Mouse (Mus musculus) macrophage (primary cell): ENCODE data around the gene Ifitm1. TPM values are rescaled to one million over a fixed set of nuclear protein-coding genes. Genes with fewer than 3 reads are reported as not detected.
"Not testable (repeated sequence)": the region's sequence is repeated elsewhere in the genome, so short reads cannot be mapped to it uniquely, and the experiment has no call there.

ENCODE experiments used
- H3K27ac ChIP-seq: fragments of 350-480 bp; formaldehyde crosslinking; 2 replicates; pipeline ENCODE4 v1.9.0; 2021
- H3K36me3 ChIP-seq: fragments of 350-480 bp; formaldehyde crosslinking; 2 replicates; pipeline ENCODE4 v1.9.0; 2021; ENCODE audit errors: inconsistent target
- H3K4me3 ChIP-seq: fragments of 350-480 bp; formaldehyde crosslinking; 2 replicates; pipeline ENCODE4 v1.9.0; 2021; ENCODE audit errors: inconsistent target
- H3K79me2 ChIP-seq: fragments of 350-480 bp; formaldehyde crosslinking; 2 replicates; pipeline ENCODE4 v1.9.0; 2021; ENCODE audit errors: inconsistent target
- WGBS: methylation state at CpG from one replicate; pipeline ENCODE4 v1.1.7; 2026; ENCODE audit warnings: inconsistent platforms; ENCODE audit not compliant: missing documents; 5-methylcytosine and 5-hydroxymethylcytosine counted together
- polyA plus RNA-seq: library from polyadenylated mRNA; stranded (reverse); fragments of 250-400 nt; gene quantifications from 3 replicates; pipeline ENCODE4 v1.2.4, GENCODE M21; 2018; ENCODE audit warnings: inconsistent platforms

Gene Ifitm1
- polyA plus RNA-seq, 1 experiment from 2014 or later: 4.7 TPM

DNA sequence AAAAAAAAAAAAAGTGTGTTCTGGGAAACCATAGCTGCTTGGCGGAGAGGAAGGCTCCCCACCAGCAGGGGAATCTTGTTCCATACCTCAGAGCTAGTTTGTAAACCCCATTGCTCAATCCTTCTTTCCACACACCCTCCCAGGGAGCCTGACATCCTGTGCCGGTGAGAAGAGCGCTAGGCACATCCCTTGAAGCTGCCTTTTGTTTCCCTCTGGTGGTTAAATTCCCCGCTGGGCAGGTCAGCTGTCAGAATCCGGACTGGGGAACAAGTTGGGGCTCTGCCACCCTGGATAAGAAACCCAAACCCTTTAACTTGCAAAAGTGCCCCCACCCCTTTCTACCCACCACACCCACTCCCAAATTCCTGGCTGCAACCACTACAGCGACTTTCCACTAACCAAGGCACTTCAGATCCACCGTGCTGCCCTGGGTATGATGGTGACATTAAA is 41.3 kb downstream of the Ifitm1 start:
- Histone ChIP-seq H3K27ac (no peak overlapping the region), H3K79me2 (peaks cover 29% of the 10 kb centered on the region), H3K4me3 (no peak overlapping the region)

DNA sequence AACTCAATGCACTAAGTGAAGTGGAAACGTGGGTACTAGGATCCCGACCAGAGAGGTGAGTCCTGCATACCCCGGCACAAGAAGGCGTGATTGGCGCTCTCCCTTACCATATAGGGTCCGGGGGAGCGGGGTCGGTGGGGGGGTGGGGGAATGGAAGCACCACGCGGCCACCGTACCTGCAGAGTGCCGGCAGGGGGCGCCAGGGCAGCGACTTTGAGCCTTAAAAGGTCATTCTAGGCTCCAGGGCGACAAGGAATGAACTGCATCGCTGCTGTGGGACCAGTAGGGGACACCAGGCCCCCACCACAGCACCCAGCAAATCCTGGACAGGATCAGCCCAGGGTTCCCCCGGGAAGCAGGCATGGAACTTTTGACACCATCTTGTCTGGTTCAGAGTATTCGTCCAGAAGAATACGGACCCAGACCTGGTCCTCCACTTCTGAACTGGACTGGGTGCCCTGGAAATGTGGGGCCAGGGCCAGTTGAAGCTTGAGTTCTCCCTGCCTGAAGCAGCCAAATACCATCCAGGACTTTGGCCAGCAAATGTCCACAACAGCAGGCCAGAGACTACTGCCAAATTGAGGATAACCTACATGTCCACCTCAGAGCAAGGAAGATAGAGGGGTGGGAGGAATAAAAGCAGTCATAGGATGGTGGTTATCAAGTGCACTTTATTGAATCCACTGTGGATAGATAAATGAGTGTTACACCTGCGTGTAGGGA is 42.1 kb downstream of the Ifitm1 start:
- no peaks in the 10 kb centered on the region for H3K36me3 ChIP-seq
- peak overlapping the region; percentile 92 for H3K27ac ChIP-seq
- 5% methylated on average over 16 of the region's 20 CpGs for WGBS
- H3K79me2 ChIP-seq: peaks cover 29% of the 10 kb centered on the region
- peak overlapping the region; percentile 84 for H3K4me3 ChIP-seq

More for the DNA sequence above, 41.3 kb downstream of the Ifitm1 start:
- WGBS: 21% methylated on average over 7 of the region's 7 CpGs
- no peaks in the 10 kb centered on the region for H3K36me3 ChIP-seq

- Histone ChIP-seq H3K4me3 (peak overlapping the region; percentile 84), H3K79me2 (peaks cover 29% of the 10 kb centered on the region)
- WGBS: 31% methylated on average over 9 of the region's 9 CpGs
Measured at GRCm38 (mm10) chr7:141009665-141010064, 42.6 kb downstream of the Ifitm1 start.

GRCm38 (mm10) chr7:141010593-141010992 is 43.6 kb downstream of the Ifitm1 start, which contains the start of gene Ifitm3:
Gene Ifitm3 (minus strand): TSS chr7:141010770.
- H3K36me3 ChIP-seq: 0 out of 2 replicates have a peak, but pooled peaks cover 4% of the 10 kb centered on the region
- H3K79me2 ChIP-seq: peaks cover 37% of the 10 kb centered on the region
- H3K27ac ChIP-seq: peak within 1 kb of the TSS; percentile 92
- peak within 1 kb of the TSS; percentile 84 for H3K4me3 ChIP-seq
- 5% methylated on average over 10 of the region's 10 CpGs for WGBS

More at GRCm38 (mm10) chr7:141009665-141010064, 42.6 kb downstream of the Ifitm1 start:
- H3K36me3 ChIP-seq: 0 out of 2 replicates have a peak, but pooled peaks cover 4% of the 10 kb centered on the region
- H3K27ac ChIP-seq: peak overlapping the region; percentile 92

DNA sequence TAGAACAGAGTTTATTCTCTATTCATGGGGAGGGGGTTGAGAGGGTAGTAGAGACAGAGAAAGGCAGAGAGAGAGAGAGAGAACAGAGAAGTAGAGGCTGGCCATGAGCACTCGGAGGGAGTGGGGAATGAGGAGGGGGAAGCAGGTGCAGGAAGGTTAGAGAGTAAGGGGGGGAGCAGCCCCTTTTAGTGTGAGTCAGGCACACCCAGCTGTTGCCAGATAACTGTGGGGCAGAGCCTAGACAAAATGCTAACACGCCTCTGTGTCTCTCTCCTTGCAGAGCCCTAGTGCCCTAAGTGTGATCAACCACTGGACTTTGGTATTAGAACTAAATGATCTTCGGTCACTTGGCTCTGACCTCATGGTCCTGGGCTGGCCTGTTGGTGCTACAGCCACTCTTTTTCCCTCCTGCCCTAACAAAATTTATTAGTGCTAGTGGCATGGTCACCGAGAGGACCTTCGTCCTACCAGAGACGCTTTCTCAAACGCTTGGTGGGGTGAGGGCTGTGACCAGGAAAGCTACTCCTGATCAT is 44.3 kb downstream of the Ifitm1 start:
- H3K27ac ChIP-seq: peak overlapping the region; percentile 92
- 88% methylated on average over 7 of the region's 7 CpGs for WGBS
- no peak overlapping the region for H3K4me3 ChIP-seq
- H3K79me2 ChIP-seq: peaks cover 45% of the 10 kb centered on the region
- 0 out of 2 replicates have a peak, but pooled peaks cover 4% of the 10 kb centered on the region for H3K36me3 ChIP-seq

DNA sequence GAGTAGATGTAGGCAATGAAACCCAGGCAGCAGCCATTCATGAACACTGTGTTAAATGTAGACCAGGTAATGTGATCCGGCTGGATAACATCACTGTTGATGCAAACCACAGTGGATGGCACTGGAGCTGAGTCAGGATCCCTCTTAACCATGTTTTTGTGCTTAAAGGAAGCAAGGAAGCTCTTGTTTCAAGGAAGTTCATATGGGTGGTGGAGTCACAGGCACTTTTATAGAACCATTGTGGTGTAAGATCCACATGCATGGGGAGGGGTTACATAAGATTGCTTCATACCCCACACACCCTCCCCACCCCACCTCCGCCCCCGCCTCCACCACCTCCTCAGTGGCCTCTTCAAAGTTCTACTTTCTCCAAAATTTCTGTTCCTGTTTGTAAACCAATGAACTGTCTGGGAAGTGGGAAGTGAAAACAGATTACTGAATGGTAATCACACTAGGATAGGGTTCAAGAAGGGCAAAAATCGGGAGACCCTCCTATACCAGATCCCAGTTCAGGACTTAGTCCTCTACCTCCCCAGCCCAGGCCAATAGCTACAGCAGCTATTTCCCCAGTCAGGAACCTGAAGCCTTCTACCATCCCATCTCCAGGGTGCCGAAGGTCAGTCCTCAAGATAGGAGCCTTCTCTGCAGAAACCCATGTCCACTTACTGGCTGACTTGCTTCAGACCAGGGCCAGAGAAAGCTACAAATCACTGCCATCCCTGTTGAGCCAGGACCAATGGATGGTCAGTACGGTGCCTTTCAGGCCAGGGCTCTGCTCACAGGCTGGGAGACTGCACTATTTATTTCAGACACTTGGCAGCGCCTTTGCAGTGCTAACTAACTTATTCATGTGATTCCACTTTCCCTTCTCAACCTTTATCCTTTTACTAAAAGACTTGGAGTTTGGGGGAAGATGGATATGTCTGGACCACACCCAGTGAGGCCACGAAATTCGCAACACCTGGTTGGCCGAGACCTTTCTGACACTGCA is 50.0 kb downstream of the Ifitm1 start:
- 47% methylated on average over 9 of the region's 10 CpGs for WGBS
- 0 out of 2 replicates have a peak, but pooled peaks cover 4% of the 10 kb centered on the region for H3K36me3 ChIP-seq
- peak overlapping the region; percentile 98 for H3K27ac ChIP-seq
- peak overlapping the region; percentile 43 for H3K4me3 ChIP-seq
- peaks cover 18% of the 10 kb centered on the region for H3K79me2 ChIP-seq

GRCm38 (mm10) chr7:141017824-141018223 is 50.8 kb downstream of the Ifitm1 start, which contains the start of gene Ifitm6:
Gene Ifitm6 (minus strand): TSS chr7:141017924.
- Histone ChIP-seq H3K27ac (peak within 1 kb of the TSS; percentile 98), H3K79me2 (peaks cover 18% of the 10 kb centered on the region)
- H3K36me3 ChIP-seq, H3K4me3 ChIP-seq: not testable (repeated sequence)
- 80% methylated on average over 1 of the region's 1 CpGs for WGBS

DNA sequence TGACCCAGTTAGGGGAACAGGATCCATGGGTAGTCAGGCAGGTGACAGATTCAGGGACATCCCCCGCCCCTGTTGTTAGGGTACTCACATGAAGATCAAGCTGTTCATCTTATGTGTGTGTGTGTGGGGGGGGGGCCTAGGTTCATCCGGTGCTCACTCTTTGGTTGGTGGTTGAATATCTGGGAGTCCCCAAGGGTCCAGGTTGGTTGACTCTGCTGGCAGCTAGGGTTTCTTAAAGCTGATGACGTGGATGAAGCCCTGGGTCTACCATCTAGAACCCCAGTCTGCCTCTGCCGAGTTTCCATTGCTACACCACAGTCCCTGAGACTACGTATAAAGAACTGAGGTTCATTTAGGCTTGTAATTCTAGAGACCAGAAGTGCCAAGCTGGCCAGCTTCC is 52.0 kb downstream of the Ifitm1 start:
- Histone ChIP-seq H3K4me3 (no peak overlapping the region), H3K79me2 (peaks cover 18% of the 10 kb centered on the region), H3K36me3 (0 out of 2 replicates have a peak, but pooled peaks cover 4% of the 10 kb centered on the region), H3K27ac (no peak overlapping the region)
- WGBS: 97% methylated on average over 5 of the region's 5 CpGs

Other genes with a start within 250 kb of the Ifitm1 start
- not detected in 3 replicates for gene Cyp2e1, start 203.5 kb upstream of the Ifitm1 start, polyA plus RNA-seq
- 0.50 to 0.64 TPM in 2 of 3 replicates, not detected in the other for gene Syce1, start 179.4 kb upstream of the Ifitm1 start, polyA plus RNA-seq
- gene Zfp941, start 145.0 kb upstream of the Ifitm1 start, polyA plus RNA-seq: 0.17 to 0.31 TPM (median 0.19 TPM) in 3 replicates
- gene Urah, start 132.2 kb upstream of the Ifitm1 start, polyA plus RNA-seq: not detected in 3 replicates
- not detected in 3 replicates for gene Scgb1c1, start 121.7 kb upstream of the Ifitm1 start, polyA plus RNA-seq
- gene Odf3, start 119.4 kb upstream of the Ifitm1 start, polyA plus RNA-seq: not detected in 3 replicates
- not detected in 3 replicates for gene Gm45785, start 110.9 kb upstream of the Ifitm1 start, polyA plus RNA-seq
- gene Ric8a, start 110.3 kb upstream of the Ifitm1 start, polyA plus RNA-seq: 18.7 to 48.4 TPM (median 41.3 TPM) in 3 replicates
- 8.0 to 19.0 TPM (median 14.4 TPM) in 3 replicates for gene Bet1l, start 109.6 kb upstream of the Ifitm1 start, polyA plus RNA-seq
- 77.6 to 104 TPM (median 78.6 TPM) in 3 replicates for gene Psmd13, start 85.3 kb upstream of the Ifitm1 start, polyA plus RNA-seq
- gene Sirt3, start 84.9 kb upstream of the Ifitm1 start, polyA plus RNA-seq: 4.8 to 16.9 TPM (median 7.6 TPM) in 3 replicates
- not detected in 3 replicates for gene Cox8b, start 66.8 kb upstream of the Ifitm1 start, polyA plus RNA-seq
- gene Nlrp6, start 46.3 kb upstream of the Ifitm1 start, polyA plus RNA-seq: not detected in 3 replicates
- gene Pgghg, start 25.8 kb upstream of the Ifitm1 start, polyA plus RNA-seq: 6.3 to 9.2 TPM (median 7.2 TPM) in 3 replicates
- gene Ifitm5, start 16.9 kb upstream of the Ifitm1 start, polyA plus RNA-seq: 0.30 to 1.0 TPM in 2 of 3 replicates, not detected in the other
- 0.87 TPM in 1 of 3 replicates, not detected in the others for gene Gm45717, start 11.3 kb upstream of the Ifitm1 start, polyA plus RNA-seq
- gene Ifitm2, start 11.2 kb upstream of the Ifitm1 start, polyA plus RNA-seq: 471 to 1,093 TPM (median 749 TPM) in 3 replicates
- gene Ifitm3, start 43.5 kb downstream of the Ifitm1 start, polyA plus RNA-seq: 596 to 2,531 TPM (median 1,114 TPM) in 3 replicates
- 4.1 to 21.4 TPM (median 7.4 TPM) in 3 replicates for gene Ifitm6, start 50.7 kb downstream of the Ifitm1 start, polyA plus RNA-seq
- not detected in 3 replicates for gene Gm17387, start 61.9 kb downstream of the Ifitm1 start, polyA plus RNA-seq
- gene B4galnt4, start 93.9 kb downstream of the Ifitm1 start, polyA plus RNA-seq: not detected in 3 replicates
- gene Pkp3, start 111.0 kb downstream of the Ifitm1 start, polyA plus RNA-seq: not detected in 3 replicates
- 0.50 to 2.0 TPM (median 0.58 TPM) in 3 replicates for gene Sigirr, start 133.4 kb downstream of the Ifitm1 start, polyA plus RNA-seq
- gene Ano9, start 150.6 kb downstream of the Ifitm1 start, polyA plus RNA-seq: not detected in 3 replicates
- 12.0 to 19.0 TPM (median 15.6 TPM) in 3 replicates for gene Ptdss2, start 155.2 kb downstream of the Ifitm1 start, polyA plus RNA-seq
- 93.2 to 290 TPM (median 289 TPM) in 3 replicates for gene Rnh1, start 205.6 kb downstream of the Ifitm1 start, polyA plus RNA-seq
- 31.1 to 73.7 TPM (median 35.0 TPM) in 3 replicates for gene Hras, start 226.8 kb downstream of the Ifitm1 start, polyA plus RNA-seq
- 1.2 to 3.9 TPM (median 2.3 TPM) in 3 replicates for gene Lrrc56, start 226.9 kb downstream of the Ifitm1 start, polyA plus RNA-seq
- gene Lmntd2, start 246.9 kb downstream of the Ifitm1 start, polyA plus RNA-seq: not detected in 3 replicates
- 0.60 to 3.0 TPM (median 2.4 TPM) in 3 replicates for gene Rassf7, start 248.6 kb downstream of the Ifitm1 start, polyA plus RNA-seq